Mouse (Mus musculus) large intestine, adult 2 months (tissue): ENCODE measurements at regions not wholly inside any gene's neighbourhood (a gene's known extent, or its start where the extent isn't known, plus 50 kb on each side); places are given as distances from the start of the nearest gene placed in this dataset.
"Not testable (repeated sequence)": the region's sequence is repeated elsewhere in the genome, so short reads cannot be mapped to it uniquely, and the experiment has no call there.

ENCODE experiments used
- DNase-seq: peaks from one replicate; pipeline ENCODE4 v3.0.0-alpha.2; 2012; ENCODE audit warnings: low read depth, low spot score
- WGBS: fragments of 180-500 bp; shearing (Covaris S2); methylation state at CpG from one replicate; pipeline ENCODE4 v1.1.7; 2018; 5-methylcytosine and 5-hydroxymethylcytosine counted together

DNA sequence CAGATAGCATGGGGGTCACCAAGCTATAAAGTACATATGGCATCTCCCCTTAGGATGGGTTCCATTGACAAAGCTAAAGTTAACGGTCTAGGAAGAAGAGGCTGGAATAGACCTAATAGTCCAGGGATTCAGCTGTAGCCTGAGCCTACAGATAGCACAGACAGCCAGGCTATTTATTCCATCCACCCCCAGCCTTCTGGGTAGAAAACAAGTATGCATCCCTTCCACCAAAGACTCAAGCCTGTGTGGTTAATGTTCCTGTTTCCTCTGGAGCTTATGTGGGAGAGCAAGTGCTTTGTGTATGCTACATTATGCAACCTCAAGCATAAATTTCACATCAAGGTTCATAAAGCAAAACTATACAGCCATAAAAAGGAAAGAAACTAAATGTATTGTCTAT lies 955.8 kb downstream of the Basp1 start:
- no peak for DNase-seq
- WGBS, result 74% methylated on average over 1 of the region's 1 CpGs

DNA sequence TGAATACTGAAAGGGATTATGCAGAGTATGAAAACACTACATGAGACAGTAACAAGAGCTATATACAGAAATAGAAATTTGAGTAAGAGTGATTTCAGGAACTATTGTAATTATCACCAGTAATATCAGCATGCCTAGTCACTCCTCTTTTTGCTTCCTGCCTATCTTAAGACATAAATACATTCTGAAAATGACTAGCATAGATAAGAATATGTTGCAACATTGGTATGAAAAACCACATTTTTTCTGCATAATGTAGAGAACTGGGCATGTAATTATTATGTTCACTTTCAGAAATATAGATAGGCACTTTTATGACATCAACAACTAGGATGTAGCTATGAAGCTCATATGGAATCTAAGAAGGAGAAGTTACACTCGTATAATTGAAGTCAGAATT lies 980.5 kb downstream of the Basp1 start:
- no peak for DNase-seq
- 62% methylated on average over 1 of the region's 1 CpGs for WGBS

DNA sequence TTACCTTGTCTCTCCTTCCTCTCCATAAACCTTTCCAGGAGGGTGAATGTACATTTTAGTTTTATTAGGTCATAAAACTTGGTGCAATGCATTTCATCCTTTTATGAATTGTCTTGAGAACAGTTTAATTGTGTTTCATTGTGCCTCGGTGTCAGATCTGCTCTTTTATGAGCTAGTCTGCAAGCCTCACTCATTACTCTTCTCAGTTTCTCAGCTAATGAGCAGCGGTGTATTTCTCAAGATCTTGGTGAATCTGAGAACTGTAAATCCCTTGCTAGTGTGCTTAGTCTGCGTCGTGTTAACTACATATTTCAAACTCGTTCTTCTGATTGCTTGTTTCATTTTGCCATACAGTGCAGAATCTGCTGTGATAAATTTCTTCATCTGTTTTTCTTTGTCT lies 984.4 kb downstream of the Basp1 start:
- 9% methylated on average over 5 of the region's 5 CpGs for WGBS

DNA sequence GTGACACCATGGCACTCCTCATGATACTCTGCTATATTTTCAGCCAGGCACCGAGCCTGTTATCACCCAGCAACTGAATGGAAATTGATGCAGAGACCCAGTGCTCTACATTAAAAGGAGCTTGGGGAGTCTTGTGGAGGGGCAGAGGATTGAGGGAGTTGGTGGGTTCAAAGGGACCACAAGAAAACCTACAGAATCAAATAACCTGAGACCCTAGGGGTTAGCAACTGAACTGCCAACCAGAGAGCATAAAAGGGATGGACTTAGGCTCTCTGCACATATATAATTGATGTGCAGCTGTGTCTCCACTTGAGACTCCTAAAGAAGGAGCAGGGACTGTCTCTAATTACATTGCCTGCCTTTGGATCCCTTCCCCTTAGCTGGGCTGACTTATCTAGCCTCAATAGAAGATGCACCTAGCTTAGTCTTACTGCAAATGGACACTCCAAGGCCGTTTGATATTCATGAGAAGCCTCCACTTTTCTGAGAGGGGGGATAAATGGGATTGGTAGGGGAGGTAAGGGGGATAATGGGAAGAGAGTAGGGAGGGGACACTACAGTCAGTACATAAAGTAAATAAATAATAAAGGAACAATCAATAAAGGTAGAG lies 991.1 kb downstream of the Basp1 start:
- DNase-seq, result no peak
- WGBS, result 55% methylated on average over 2 of the region's 2 CpGs

More for the DNA sequence above, 984.4 kb downstream of the Basp1 start:
- no peak for DNase-seq

DNA sequence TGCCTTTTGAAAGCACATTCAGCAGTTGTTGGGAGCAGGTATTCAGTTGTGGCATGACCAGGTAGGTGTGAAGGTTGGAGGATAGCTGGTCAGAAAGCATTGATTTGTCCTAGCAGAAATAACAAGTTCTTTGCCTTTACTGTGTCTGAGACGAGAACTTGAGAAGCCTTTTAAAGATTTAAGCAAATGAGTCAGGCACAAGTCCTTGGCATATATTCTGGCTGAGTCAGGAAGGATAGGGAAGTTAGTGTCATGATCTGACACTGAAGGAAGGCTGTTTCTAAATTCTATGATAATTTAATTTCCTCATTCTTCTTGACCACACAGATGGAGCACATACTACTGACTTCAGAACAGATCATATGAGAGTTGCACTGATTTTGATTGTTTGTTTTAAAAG lies 993.8 kb downstream of the Basp1 start:
- WGBS, result 73% methylated on average over 1 of the region's 1 CpGs
- DNase-seq, result no peak

DNA sequence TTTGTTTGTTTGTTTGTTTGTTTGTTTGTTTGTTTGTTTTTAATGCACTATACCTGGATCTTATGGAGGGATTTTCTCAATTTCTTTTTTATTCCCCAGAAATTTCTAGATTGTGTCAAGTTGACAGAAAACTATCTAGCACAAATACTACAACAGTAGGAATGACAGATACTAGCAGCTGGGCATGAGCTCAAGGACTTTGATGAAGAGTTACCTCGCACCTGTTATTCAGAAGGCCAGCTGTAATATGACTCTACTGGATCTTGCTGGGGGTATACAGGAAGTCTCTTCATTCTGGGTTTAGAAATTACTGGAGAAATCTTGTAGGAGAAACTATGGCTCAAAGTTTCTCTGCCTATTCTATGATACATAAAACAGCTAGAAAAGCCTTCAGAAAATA lies 994.4 kb downstream of the Basp1 start:
- no peak for DNase-seq
- WGBS, result 75% methylated on average over 1 of the region's 1 CpGs

DNA sequence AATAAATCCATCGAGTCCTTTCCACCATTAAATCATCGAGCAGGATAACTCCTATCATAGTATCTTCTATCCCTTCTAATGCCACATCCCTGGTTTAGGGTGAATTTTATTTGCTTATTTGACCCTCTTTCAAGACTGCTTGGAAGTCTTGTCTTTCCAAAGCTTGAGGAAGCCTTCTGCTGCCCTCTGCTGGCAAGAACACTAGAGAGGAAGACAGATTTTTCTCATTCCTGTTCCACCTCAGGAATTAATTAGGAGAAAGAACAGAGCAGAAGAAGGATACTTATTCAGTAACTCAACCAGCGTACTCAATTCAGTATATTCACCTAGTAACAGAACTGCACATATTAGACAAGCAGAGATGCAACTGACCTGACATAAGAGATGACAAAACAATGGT lies 1005.9 kb downstream of the Basp1 start:
- DNase-seq, result no peak
- 63% methylated on average over 3 of the region's 3 CpGs for WGBS

DNA sequence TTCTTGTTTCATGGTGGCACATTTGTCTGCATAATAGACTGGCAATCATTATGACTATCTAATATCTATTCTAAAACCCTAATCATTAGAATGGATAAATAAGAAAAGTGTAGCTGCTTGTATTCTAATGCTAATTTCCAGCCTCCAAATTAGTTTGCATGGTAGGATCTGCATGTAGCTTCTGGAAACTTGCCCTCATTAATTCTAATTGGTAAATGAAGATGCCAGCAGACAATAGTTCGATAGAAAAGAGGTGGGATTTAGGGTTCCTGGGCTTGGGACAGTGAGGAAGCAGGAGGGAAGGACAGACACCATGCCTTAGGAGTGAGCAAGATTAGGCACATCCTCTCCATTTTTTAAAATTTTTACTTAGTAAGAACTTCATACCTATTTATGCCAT lies 1008.3 kb downstream of the Basp1 start:
- 40% methylated on average over 1 of the region's 1 CpGs for WGBS
- DNase-seq, result no peak

DNA sequence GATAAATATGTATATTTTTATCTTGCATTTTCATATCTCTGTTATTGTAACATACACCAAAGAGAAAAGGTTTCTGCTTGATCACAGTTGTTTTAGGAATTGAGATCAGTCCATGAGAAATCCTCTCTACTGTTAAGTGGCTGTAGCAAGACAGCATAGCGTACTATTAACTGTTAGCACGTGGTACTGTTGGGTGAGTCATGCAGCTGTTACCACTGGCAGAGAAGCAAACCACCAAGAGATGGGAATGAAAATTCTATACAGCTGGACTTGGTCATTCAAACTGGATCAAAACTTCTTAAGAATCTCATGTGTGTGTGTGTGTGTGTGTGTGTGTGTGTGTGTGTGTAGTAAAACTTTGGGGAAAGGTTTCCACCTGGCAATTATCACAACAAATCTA lies 1013.5 kb downstream of the Basp1 start:
- 72% methylated on average over 2 of the region's 2 CpGs for WGBS
- no peak for DNase-seq

DNA sequence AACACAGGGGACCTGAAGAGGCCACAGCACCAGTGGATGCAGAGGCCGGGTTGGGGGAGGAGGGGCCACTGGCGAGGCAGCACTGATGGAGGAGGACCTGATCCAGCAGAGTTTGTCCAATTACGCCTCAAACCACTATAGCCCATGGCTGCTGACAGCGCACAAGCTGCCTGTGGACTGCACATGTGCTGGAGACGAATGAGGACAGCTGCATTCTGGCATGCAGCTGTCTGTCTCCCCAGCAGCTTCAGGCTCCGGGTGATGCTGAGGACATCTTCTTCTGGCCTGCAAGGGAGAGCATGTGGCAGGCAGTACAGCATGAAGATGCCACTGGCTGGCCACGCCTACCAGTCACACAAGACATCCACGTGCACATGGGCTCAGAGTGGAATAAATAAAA lies 1055.2 kb downstream of the Basp1 start:
- no peak for DNase-seq
- 79% methylated on average over 8 of the region's 8 CpGs for WGBS

DNA sequence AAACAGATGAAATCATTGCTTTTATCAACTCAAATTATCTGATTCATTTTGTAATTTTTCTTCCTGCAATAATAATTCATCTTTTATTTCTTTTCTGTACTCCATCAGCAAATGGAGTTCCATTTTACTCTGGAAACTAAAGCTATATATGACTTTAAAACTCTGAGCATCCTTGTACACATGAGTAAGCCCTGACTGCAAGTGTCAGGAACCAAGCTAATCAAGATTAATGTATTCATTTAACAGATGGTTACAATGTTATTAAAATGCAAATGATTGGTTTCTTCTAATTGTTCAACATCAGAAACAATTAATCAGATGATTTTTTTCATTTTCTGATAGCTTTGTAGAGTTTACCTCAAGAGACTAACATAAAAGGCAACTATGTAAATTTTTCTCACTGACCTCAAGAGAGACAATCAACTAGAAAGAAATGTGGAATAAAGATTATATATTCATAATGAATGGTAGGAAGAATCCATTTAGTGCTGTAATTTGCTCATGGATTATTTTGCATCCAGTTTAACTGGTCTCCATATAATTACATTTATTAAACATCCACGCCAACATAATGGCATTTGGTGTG lies 1064.5 kb downstream of the Basp1 start:
- WGBS, result 72% methylated on average over 1 of the region's 1 CpGs

DNA sequence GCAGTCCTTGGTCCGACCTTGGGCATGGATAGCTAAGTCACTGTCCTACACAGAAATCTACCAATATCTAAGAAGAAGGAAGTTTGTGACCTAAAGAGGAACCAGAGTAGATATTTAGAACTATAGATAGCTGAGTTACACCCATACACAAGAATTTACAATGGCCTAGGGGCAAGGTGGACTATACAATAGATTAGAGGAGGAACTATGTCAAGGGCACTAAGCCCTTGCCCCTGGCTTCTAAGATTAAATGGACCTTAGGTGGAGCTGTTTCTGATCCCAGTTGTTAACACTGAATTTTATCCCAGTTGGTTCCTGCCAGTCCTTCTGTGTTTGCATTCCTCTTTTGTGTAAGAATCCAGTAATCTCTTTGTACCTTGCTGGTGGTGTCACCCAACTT lies 1077.7 kb downstream of the Basp1 start:
- WGBS, result 77% methylated on average over 1 of the region's 1 CpGs
- not testable (repeated sequence) for DNase-seq

More for the DNA sequence above, 1064.5 kb downstream of the Basp1 start:
- DNase-seq, result no peak

DNA sequence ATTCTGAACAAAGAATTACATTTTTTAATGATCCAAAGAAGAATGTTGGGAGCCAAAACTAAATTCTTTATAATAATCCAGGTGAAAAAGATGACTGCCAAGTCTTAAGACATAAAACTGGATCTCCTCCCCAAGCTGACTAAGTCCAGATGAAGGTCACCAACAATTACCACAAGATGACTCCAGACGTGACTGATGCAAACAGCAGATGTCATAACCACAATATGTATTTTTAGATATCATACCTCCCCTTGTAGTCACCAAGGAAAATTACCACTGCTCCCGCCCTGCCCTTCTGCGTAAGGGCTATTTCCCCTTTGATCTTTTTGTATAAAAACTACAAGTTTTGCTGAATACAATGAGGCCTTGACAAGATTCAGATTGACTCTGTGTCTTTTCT lies 1110.4 kb downstream of the Basp1 start:
- WGBS, result 74% methylated on average over 3 of the region's 3 CpGs
- DNase-seq, result not testable (repeated sequence)

DNA sequence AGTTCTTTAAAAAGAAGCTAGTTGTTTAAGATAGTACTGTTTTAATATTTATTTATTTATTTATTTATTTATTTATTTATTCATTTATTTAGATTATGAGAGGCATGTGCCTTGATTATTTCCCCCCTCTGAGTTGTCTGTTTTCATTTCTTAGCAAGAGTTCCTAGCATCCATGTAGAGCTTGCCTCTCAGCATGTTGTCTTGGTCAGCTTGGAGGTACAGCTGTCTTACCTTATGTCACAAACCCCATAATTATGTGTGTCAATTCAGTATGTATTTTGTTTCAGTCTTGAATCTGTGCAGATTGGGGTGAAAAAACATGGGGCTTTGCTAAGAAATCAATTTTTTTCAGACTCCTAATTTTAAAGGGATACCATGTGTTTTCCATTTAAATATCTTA lies 1116.3 kb downstream of the Basp1 start:
- no peak for DNase-seq

DNA sequence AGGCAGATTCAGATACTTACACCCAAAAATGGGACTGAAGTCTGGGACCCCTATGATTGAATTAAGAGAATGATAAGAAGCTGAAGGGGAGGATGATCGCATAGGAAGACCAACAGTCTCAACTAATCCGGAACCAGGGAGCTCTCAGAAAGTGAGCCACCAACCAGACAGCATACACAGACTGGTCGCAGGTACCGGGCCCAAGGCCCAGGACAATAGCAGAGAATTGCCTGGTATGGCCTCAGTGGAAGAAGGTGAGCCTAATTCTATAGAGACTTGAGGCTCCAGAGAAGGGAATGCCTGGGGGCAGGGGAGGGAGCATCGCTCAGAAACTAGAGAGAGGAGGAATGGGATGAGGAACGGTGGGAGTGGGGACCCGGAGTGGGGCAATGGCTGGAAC lies 1116.8 kb downstream of the Basp1 start:
- DNase-seq, result no peak
- WGBS, result 84% methylated on average over 7 of the region's 7 CpGs

DNA sequence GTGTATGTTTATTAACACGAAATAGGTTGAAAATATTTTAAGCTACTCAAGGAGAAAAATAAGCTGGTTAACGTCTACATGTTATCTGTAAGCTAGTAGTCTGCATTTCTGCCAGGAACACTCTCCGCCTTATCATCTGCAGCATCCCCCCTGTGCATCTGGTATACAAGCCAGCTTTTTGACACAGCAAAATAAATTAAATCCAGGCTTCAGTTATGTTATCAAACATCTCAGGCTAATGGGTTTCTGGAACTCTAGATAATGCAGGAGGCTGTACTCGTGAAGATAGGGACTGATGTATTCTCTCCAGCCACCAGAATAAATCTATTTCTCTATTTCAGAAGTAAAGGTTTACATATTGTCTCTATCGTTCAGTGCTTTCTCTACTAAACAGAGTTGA lies 1138.5 kb downstream of the Basp1 start:
- 66% methylated on average over 5 of the region's 5 CpGs for WGBS
- DNase-seq, result no peak

DNA sequence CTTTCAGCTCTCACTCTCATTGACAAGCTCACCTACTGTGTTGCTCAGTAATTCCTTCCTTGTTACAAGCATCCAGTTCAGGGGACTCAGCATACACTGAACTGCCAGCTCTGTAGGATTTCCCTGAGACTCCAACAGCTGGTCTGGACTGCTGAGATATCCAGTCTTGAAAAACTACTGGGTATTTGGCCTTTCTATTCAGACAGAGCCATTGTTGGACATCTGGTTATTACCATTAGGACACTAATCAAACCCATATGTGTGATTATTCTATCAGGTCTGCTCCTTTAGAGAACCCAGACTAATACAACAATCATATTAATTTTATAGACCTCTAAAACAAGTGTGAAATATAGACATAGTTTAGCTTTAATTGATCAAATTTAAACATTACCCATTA lies 1146.2 kb downstream of the Basp1 start:
- no peak for DNase-seq
